Mouse (Mus musculus): ENCODE measurements around the gene Dph1. TPM values are rescaled to one million over a fixed set of nuclear protein-coding genes. Genes with fewer than 3 reads are reported as not detected.

Gene Dph1
- polyA plus RNA-seq, 1 experiment = 33.8 TPM

- over 99% methylated on average over 6 of the region's 6 CpGs for WGBS
- Histone ChIP-seq H3K36me3 (ENCODE audit: control insufficient read depth, insufficient read depth, low read length) (no peaks in the 10 kb centered on the region), H3K4me3 (ENCODE audit: control insufficient read depth, insufficient read depth, low read length) (no peak overlapping the region), H3K27me3 (ENCODE audit: control insufficient read depth, insufficient read depth, low read length) (no peaks in the 10 kb centered on the region), H3K27ac (ENCODE audit: control insufficient read depth, insufficient read depth, low read length) (no peak overlapping the region), H3K4me1 (replicated peaks; ENCODE audit: control insufficient read depth, insufficient read depth, low read length) (no peaks in the 10 kb centered on the region)
- no peak for TF ChIP-seq CTCF (IDR thresholded peaks at IDR 0.05; ENCODE audit: borderline replicate concordance, control insufficient read depth, extremely low read depth, insufficient read depth, low read length, poor library complexity)
- no peak for DNase-seq
These were observed 61.6 kb downstream of the Dph1 start for GRCm38 (mm10) chr11:75129481-75129880.

Other genes with a start within 250 kb of the Dph1 start
- 10.6 and 14.1 TPM in 2 replicates for gene Hic1, start 21.7 kb downstream of the Dph1 start, polyA plus RNA-seq (2012; rRNA removed)
- 37.6 and 48.9 TPM in 2 replicates for gene Ovca2, start 12.4 kb downstream of the Dph1 start, polyA plus RNA-seq (2012; rRNA removed)
- gene Rtn4rl1, start 2.5 kb upstream of the Dph1 start, polyA plus RNA-seq (2012; rRNA removed) = 15.3 and 15.5 TPM in 2 replicates
- 62.8 and 93.9 TPM in 2 replicates for gene Rpa1, start 157.1 kb upstream of the Dph1 start, polyA plus RNA-seq (2012; rRNA removed)
- 5.6 and 7.8 TPM in 2 replicates for gene Smyd4, start 157.2 kb upstream of the Dph1 start, polyA plus RNA-seq (2012; rRNA removed)
- gene Serpinf1, start 231.5 kb upstream of the Dph1 start, polyA plus RNA-seq (2012; rRNA removed) = 43.4 and 46.7 TPM in 2 replicates
- 1.4 and 3.1 TPM in 2 replicates for gene Serpinf2, start 248.3 kb upstream of the Dph1 start, polyA plus RNA-seq (2012; rRNA removed)

All from thymus, adult 2 months (tissue).